Mouse (Mus musculus) lung, adult 18-20 months (tissue): ENCODE measurements around the gene Pcdh9.

Source experiments
- DNase-seq, 2 experiments: peaks; one replicate each; pipeline ENCODE4 v3.0.0; 2022; ENCODE audit warnings: mixed read lengths in 2 of 2

Pcdh9 gene

DNA sequence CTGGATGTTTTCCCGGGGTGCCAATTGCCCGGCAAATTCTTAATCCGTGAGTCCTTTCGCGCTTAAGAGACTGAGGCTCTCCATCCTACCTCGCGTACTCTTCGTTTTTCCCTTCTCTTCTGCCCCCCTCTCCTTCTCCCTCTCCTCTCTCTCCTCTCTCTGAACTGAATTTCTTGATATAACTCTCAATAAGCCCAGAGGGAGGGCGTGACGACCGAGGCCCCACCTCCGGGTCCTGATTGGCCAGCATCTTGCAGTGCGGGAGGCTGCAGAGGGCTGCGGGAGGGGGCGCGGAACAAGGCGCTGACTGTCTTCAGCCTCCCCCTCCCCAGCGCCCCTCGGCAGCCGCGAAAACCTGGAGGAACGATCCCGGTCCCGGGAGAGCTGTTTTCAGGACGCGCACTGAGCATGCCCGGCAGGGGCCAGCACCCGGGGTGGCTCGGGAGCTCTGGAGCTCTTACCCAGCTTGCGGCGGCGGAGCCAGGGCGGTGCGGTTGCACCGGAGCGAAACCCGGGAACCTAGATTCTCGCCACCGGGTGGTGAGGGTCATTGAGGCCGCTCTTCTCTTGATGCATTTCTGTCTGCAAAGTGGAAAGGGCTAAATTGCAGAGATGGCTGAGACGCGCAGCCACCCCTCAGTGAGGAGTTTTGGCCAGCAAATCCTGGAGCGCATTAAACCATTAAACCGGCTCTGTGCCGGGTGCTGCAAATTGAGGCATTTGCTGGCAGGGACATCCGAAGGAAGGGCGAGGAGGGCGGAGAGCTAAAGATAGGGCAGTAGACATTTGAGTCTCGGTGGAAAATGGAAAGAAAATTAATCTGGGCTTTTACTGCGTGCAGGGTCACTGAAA lies at the start of gene Pcdh9:
Gene Pcdh9 (minus strand): TSS at position 161 of the 852 bp plus-strand sequence.
- DNase-seq, result peak; percentile 41 to 46

DNA sequence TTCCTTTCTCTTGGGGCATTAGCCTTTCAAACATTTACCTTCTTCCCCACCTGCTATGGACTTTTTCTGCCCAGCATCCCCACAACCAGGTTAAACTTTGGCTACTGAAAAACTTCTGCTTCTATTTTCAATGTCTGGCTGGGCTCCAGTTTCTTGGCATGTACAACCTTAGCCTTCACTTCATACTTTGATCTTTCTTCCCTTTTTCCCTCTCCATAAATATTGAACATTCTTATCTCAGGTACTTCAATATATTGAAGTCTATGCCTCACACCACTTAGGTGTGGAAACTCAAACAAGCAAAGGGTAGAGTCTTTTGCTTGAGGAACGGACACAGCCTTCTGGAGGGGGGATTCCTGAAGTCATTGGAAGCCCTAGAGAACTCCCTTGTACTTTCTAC lies 16.4 kb upstream of the Pcdh9 start:
- DNase-seq, result no peak

DNA sequence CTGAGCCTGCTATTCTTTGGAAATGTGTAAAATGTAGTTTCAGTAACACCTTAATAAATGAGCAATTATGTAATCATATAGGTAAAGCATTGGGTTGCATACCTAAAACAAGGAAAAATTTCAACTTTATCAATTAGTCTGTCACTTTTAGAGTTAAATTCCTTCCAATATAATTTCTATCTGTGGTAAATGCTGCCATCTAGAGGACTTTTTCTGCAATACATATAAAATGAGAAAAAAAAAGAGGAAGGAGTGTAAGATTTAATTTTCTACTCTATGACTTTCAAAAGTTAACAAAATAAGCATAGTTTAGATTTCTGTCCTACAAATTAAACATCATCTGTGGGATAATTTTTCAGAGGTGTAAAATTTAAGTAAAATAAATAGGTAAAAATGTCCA lies 8.1 kb upstream of the Pcdh9 start:
- DNase-seq, result no peak

DNA sequence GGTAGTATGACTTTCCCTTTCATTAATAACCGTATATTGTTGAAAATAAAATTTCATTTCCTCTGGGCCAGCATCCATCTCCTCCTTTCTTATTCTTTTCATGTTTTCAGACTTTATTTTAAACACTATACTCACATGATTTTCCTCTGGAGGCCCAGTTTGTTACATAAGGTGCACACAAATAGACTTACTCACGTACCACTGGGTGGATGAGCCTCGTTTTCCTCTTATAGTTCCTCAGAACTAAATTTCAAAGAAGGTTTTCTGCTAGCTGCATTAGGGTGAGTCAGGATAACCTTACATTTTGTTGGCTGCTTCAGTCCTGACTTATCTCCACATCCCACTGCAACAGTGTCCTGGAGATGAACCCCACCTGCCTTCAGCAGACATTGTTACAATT lies 4.7 kb upstream of the Pcdh9 start:
- no peak for DNase-seq

DNA sequence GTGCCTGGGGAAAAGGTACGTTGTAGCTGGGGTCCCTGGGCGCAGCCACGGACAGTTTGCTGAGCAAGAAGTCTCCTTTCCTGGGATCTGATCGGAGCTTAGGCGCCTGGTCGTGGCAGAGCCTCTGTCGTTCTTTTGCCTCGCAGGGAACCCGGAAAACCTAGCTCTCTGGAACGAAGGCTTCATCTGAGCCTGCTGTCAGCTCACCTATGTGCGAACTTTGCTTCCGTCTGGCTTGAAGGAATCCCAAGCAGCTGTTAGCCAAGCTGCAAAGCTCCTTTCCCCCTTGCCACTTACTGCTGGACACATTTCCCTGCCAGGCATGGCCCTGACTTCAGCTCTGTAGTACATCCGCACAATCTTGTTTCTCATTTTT lies 880 bp upstream of the Pcdh9 start:
- DNase-seq, result no peak

DNA sequence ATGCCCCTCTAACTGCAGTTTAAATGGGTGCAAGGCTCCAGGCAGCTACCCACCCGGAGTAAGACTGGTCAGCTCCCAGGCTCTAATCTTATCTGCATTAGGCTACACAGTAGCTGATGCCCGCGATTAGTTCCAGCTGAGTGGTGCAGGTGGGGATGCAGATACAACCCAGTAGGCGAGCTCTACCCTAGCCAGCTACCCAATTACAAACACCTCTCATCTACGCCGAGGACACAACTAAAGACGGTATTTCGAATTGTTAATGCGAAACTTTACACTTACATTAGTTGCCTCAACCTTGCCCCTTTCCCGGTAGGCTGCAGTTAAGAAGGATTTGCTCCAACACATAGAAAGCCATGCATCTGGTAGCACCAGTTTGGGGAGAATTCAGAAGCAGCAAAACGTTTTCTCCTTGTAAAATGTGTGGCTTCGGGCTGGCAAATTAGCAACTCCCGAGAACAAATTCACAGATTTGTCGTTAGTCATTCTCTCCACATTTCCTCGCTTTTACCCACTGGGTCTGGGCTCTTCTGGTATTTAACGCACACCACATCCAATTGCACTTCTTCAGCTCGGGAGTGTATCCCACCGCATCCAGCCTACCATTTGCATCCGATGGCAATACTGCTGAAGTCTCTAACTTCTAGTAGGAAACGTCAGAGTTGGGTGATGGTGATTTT lies 500 bp downstream of the Pcdh9 start:
- DNase-seq, result no peak

DNA sequence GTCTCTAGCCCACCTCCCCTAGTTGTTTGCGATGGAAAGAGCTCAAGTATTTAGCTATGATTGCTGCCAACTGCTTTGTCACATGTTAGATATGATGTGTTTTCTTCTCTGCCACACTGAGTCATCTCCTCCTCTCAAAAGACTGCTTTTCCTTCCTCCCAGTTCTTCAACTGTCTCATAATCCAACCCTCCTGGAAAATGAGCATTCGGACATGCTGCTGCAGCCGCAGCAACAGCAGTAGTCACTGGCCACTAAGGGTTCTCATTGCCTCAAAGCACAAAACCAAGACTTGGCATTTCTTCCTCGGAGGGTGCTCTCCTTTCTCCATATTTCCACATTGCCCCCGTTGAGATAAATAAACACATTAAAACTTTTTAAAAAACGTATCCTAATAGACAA lies 1.2 kb downstream of the Pcdh9 start:
- no peak for DNase-seq

DNA sequence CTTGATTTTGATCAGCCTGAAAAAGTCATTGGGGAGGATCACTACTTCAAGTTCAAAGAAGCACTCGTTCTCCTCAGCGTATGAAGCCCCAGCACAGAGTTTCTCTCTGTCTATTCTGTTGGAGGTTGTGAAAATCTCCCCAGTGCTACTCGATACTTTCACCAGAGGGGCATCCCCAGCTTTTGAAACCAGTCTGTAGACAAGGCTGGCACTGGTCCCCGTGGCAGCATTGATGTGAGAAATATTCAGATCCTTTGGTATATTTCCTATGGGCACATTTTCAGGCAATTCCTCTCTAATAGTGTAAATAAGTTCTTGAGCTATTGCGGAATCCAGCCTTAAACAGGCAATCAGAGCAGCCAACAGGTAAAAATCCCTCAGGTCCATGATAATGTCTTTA lies 2.1 kb downstream of the Pcdh9 start:
- DNase-seq, result no peak

DNA sequence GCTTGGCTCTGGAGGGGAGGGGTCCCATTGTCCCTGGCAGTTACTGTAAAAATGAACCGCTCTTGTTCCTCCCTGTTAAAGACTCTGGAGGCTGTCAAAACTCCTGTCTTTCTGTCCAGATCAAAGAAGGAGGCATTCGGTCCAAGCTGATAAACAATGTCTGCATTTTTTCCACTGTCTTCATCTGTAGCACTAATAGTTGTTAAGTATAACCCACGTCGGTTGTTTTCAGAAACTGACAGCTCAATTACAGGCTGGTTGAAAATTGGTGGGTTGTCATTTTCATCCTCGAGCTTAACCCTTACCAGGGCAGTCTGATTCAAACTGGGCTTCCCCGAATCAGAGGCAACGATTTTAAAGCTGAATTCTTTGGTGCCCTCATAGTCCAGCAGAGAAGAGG lies 3.4 kb downstream of the Pcdh9 start:
- no peak for DNase-seq

DNA sequence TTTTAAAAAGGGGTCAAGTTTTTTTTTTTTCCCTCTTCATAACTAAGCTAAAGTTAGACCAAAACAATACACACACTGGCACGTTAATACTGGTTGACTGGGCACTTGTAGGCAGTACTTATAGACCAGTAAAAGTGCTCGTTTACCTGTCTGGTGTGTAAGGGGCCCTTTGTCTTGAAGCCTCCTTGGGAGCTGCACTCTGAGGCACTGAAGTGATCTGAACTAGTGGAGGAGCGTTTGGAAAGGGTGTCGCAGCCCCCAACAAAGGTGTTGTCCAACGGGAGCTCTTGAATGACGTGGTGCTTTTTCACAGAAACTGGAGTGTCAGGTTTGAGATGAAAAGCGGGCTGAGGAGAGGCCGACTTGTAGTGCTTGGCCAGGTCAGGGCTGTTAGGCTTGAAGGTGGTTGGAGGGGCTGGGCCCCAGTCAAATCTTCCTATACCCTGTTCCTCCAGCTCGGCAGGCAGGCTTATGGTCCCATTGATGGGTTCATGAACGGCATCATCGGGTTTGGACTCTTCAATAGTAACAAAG lies 4.9 kb downstream of the Pcdh9 start:
- no peak for DNase-seq

DNA sequence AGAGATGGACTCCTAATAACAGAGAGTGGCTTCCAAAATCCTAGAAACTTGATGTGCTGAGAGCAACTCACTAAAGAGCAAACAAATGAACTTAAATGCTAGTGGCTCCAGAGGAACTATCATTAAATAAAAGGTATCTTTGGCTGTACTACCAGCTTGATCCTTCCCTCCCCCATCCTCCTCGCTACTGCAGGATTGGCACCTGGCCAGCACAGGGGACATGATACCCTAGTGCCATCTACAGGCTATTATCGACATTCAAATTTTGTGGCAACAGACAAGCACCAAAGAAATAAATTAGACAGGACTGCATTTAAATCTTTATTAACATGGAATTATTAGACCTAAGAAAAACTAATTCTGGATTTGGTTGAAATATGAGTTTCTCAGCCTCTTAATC lies 6.0 kb downstream of the Pcdh9 start:
- DNase-seq, result no peak

DNA sequence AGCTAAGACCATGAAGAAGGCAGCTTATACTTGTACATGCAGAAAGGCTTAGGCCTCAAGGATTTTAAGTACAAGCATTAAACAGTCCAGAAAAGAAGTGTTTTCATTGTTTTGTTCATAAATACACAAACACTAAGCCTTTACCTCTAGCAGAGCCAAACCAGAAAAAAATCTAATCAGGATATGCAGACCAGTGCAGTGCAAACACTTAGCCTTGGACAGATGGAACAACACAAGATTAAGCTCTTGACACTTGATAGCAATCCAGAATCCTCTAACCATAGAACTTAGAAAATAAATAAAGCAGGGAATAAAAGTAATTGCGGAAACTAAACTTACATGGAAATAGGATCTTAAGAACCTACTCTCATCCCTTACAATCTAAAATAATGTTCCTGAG lies 10.4 kb downstream of the Pcdh9 start:
- no peak for DNase-seq

DNA sequence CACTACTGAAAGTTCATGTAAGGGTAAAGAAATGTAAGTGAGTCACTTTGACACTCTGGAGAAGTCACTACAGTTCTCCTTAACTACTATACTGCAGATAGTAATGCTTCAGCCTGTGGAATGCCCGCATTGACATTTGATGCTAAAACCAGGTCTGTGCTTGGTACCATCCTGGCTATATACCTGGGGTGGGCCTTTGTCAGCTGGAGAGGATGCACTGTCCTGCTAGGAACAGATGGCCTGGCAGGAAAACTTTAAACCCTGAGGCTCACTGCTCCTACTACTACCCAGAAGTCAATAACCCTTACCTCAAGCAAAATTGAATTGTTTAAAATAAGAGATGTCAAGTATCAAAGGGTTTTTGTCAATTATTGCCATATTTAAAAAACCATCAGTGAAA lies 14.5 kb downstream of the Pcdh9 start:
- no peak for DNase-seq

DNA sequence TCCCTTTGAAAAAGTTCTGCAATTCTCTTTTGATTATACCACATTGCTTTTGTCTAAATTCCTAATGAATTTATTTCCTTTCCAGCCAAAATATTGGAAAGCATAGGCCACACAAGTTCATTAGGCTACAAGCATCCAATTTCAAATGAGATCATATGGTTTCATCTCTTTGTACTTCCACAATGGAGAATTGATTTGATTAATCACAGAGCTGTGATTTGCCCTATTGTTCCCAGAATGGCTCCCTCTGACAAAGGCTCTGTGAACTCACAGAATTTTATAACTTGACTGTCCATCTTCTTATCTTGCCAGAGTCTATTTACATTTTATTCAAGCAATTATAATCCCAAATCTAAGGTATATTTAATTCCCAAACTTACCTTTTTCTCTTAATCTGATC lies 22.3 kb downstream of the Pcdh9 start:
- no peak for DNase-seq

DNA sequence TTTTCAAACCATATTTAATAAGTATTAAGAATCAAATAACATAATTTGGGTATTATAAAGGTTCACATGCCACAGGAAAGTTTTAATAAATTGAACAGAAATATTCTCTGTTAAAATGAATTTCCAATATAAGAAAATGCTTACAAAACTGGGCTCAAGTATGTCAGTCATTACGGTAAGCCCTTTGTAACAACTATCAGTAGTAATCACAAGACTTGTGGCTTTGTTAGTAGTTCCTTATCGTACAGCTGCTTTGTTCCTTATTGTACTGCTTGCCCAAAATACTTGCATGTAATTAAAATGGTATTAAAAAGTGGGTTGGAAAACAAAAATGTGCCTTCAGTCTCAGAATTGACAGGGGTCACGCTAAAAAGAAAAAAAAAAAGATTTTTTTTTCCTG lies 32.4 kb downstream of the Pcdh9 start:
- DNase-seq, result no peak

DNA sequence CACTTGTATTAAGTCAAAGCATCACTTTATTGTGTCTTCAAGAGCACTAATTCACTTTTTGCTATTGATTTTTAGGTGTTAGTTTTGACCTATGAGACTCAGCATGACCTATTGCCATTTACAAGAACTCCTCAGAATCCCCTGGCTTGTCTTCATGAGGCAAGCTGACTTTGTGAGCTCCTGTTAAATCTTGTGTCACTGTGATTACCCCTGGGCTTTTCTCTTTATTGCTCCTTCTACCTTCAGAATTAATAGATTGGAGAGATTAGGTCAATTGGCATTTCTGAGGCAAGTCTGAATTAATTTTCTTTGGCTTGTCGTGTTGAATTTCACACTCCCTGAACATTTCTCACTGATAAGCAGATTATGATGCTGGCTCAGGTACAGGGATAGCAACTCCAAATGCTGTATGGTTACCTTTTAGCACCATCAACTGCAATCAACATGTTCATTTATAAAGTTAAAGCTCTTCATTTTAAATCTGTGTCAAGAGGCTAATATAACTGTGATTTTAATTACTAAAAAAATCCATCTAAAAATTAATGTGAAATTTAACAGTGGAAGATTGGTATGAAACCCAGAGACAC lies 44.3 kb downstream of the Pcdh9 start:
- DNase-seq, result no peak

DNA sequence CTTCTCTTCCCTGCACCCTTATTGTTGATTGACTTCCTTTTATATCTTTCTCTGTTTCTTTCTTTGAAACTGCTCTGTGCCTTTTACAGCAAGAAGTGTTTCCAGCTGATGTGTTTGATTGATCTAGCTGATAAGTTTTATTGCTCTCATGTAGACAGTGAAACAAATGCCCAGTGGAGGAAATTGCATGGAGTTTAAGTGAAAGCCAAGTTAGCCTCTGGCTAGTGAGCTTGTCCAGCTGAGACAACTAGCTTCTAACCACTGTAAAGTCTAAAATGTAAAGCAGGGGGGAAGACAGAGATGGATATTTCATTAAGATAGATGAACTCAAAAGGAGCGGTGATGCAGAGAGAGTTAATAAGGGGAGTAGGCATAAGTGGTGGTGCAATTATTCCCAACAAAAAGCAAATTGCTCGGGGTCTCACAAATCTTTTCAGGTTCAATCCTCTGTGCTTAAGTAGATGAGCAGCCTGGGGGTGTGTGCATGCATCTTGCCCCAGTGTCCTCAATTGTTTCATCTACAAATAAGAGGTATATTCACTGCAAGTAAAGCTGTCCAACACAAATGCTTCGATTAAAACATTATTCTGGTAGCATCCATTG lies 47.7 kb downstream of the Pcdh9 start:
- no peak for DNase-seq

DNA sequence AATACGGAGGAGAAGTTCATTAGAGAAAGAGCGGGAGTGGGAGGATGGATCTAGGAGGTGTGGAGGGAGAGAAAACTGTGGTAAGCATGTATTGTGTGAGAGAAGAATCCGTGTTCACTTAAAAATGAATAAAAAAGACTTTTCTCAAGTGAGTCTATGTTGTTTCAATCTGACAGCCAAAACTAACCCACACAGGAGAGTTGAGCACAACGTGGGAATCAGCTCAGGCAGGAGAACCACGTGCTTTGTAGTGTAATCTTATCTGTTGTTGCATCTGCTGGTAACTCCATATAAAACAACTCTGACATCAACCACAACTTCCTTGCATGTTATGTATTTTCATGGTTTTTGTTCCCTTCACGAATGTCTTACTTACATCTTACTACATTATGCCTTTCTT lies 58.0 kb downstream of the Pcdh9 start:
- no peak for DNase-seq

DNA sequence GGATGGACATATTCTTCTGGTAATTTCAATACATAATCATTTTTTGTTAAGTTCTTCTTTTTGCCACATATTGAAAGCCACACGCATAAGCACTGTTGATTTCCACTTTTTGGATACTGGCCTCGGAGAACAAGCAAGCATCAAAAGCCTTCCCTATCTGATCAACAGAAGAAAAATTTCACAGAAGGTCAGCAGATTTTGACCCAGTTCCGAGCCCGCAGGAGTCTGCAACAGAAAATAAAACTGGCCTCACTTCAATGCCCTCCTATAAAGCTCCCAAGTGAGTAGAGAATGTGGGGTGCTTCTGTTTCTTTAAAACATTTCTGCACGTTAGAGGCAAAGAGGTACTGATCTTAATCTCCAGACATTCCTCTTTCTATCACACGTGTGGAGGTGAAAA lies 63.3 kb downstream of the Pcdh9 start:
- DNase-seq, result no peak

DNA sequence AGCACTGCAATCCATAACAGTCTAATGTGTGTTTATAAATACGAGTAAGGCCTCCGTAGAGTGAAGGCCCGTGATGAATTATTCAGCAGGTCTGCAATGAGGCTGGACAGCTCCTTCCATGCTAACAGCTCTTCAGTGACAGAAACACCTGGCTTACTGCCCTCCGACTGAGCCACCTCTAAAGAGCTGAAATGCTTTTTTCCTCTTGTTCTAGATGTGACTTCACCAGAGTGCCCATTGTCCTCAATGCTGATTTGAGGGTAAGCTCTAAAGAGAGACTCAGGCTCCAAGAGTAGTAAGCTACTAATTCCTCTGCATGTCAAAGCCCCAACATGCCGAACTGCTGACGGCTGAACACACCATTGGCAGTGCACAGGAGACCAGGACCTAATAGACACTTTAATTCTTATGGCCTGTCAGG lies 64.4 kb downstream of the Pcdh9 start:
- no peak for DNase-seq

DNA sequence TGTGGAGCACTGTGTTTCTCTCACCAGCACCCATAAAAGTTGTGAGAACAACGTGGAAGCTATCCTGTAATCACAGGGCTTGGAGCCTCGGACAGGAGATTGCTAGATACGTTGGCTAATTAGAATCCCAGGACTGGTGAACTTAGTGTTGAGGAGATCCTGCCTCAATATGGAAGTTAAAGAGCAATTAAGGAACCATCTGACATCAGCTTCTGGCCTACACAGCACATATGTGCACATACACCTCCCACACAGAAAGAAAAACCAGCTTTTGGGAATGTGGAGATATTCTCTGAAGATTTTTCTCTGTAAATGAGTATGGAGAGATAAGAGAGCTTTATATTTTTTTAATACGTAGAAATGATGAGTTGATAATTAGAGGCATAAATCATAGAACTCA lies 71.6 kb downstream of the Pcdh9 start:
- no peak for DNase-seq

DNA sequence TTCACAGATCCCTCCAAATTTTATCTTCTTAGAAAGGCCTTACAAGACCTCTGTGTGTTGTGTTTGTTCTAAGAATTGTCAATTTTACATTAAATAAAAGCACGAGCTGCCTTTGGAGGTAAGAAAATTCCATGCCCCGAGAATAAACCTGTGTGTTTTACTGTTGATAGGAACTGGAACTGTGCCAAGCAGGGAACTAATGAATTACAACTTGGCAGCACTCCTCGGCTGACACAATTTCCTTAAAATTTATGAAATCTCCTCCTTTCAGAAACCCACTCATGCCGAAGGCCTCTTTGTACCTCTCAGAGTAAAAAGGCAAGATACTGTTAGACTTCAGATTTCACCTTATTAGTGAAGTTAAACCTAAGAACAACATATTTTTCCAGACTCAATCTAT lies 72.9 kb downstream of the Pcdh9 start:
- DNase-seq, result no peak

DNA sequence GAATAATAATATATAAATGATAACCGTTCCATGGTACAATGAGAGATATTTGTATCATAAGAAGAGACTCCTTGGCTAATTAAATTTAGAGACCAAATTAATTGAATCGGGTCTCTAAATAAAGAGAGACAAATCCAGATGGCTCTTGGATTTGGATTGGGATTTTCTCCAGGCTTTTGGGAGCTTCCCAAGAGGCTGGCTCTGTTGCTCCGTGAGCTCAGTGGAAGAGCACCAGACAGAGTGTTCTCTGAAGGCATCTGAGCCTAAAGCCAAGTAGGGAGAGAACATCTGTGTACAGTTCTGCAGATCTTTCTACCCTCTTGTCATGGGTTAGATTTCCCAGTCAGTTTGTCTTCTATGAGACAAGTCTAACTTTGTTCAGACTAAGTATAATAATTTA lies 95.9 kb downstream of the Pcdh9 start:
- no peak for DNase-seq

DNA sequence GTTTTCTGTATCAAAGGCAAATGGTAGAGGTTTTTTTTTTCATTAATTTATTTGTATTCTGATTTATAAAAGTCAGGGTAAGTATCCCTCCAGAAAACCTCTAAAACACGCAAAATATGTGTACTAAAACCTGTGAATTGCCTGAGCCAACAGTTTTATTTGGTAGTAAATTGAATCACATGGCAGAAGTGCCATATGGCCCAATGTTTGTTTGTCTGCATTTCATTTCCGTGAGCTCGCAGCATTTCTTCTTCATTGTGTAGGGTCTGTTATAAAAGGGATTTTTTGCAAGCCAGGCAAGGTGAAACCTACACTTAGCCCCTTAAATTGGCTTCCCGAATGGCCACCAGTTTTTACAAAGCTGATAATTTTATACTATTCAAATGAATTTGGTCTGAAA lies 104.2 kb downstream of the Pcdh9 start:
- no peak for DNase-seq
